Mouse (Mus musculus): ENCODE data around the gene 6430531B16Rik.

- TF ChIP-seq CTCF (IDR thresholded peaks at IDR 0.05; ENCODE audit: low read depth) (no peak), EP300 (IDR thresholded peaks at IDR 0.05; ENCODE audit: low read depth) (no peak)
These were observed 610 bp upstream of the 6430531B16Rik start for GRCm38 (mm10) chr7:139979011-139979719.

Data from liver, embryonic 14.5 days (tissue).